Mouse (Mus musculus): ENCODE data around the gene Olfr196. TPM values are rescaled to one million over a fixed set of nuclear protein-coding genes. Genes with fewer than 3 reads are reported as not detected.
"Not testable (repeated sequence)": the region's sequence is repeated elsewhere in the genome, so short reads cannot be mapped to it uniquely, and the experiment has no call there.

The Olfr196 gene
- polyA plus RNA-seq (2015; fragmentation: Nextera tagmentation; extraction: Ambion mirVana) = not detected in 2 replicates

DNA sequence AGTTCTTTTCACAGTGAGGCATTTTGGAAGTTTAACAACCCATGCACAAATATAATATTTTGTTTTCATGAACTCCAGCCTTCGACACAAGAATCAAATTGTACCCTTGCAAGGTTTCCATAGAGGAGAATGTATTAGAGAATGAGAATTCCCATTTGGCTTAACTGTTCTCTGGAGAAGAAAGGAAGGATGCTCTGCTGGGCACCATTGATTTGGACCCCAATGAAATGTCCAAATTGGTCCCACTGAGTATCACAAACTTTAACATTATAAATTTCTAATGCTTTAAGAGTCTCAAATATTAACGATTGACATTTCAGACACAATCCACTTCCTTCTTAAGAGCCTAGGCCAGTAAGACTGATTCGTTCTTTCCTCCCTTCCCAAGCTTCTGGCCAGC is at the start of gene Olfr196:
Olfr196 (minus strand) TSS at position 101 of the 400 bp plus-strand sequence.
- H3K27me3 ChIP-seq = no peaks in the 10 kb centered on the region
- ATAC-seq (replicated peaks; ENCODE audit: insufficient number of reproducible peaks, insufficient read depth, low FRiP score, low read depth) = no peak
- no peaks in the 10 kb centered on the region for H3K36me3 ChIP-seq
- H3K27ac ChIP-seq = no peak within 1 kb of the TSS
- H3K9me3 ChIP-seq (replicated peaks) = no peaks in the 10 kb centered on the region
- H3K4me1 ChIP-seq (replicated peaks) = no peaks in the 10 kb centered on the region
- no peak within 1 kb of the TSS for H3K4me3 ChIP-seq
- H3K4me2 ChIP-seq = no peak within 1 kb of the TSS
- WGBS = 59% methylated on average over 3 of the region's 3 CpGs
- H3K9ac ChIP-seq = no peak within 1 kb of the TSS

DNA sequence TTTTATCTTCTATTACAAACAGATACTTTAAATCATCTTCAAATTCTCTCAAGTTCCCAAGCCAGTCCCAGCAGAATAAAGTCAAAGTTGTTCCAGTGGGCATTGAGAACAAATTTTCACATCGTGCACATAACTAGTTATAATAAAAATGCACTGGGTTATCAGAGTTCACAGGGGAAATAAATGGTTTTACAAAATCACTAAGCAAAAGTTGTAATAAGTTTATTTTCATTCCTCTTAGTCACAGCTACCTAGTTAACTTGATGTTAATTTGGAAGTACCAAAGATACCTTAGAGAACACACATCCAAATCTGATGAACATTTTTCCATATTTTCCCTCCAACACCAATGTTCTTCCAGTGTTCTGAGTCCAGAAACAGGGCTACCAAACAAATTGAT is 49.4 kb upstream of the Olfr196 start, which contains the start of gene Olfr199:
Olfr199 (minus strand) TSS at position 101 of the 400 bp plus-strand sequence.
- ATAC-seq (replicated peaks; ENCODE audit: insufficient number of reproducible peaks, insufficient read depth, low FRiP score, low read depth); H3K27ac ChIP-seq; H3K9me3 ChIP-seq (replicated peaks); H3K4me3 ChIP-seq; H3K36me3 ChIP-seq; H3K4me1 ChIP-seq (replicated peaks); H3K4me2 ChIP-seq; H3K9ac ChIP-seq; H3K27me3 ChIP-seq: not testable (repeated sequence)
- WGBS = 80% methylated on average over 1 of the region's 1 CpGs

GRCm38 (mm10) chr16:59217861-59218260 is 47.6 kb upstream of the Olfr196 start:
- H3K4me2 ChIP-seq; H3K9ac ChIP-seq; H3K36me3 ChIP-seq; H3K9me3 ChIP-seq (replicated peaks); H3K27ac ChIP-seq; ATAC-seq (replicated peaks; ENCODE audit: insufficient number of reproducible peaks, insufficient read depth, low FRiP score, low read depth); H3K27me3 ChIP-seq; H3K4me1 ChIP-seq (replicated peaks); H3K4me3 ChIP-seq: not testable (repeated sequence)
- WGBS = 74% methylated on average over 3 of the region's 3 CpGs

- H3K9ac ChIP-seq; H3K27ac ChIP-seq; H3K9me3 ChIP-seq (replicated peaks); H3K4me3 ChIP-seq; H3K36me3 ChIP-seq; H3K4me2 ChIP-seq; H3K27me3 ChIP-seq; ATAC-seq (replicated peaks; ENCODE audit: insufficient number of reproducible peaks, insufficient read depth, low FRiP score, low read depth); H3K4me1 ChIP-seq (replicated peaks): not testable (repeated sequence)
- WGBS = 39% methylated on average over 1 of the region's 1 CpGs
These were observed 33.2 kb upstream of the Olfr196 start, which contains the start of gene Olfr198 for GRCm38 (mm10) chr16:59203433-59203832. Gene Olfr198 (minus strand): TSS chr16:59203533.

DNA sequence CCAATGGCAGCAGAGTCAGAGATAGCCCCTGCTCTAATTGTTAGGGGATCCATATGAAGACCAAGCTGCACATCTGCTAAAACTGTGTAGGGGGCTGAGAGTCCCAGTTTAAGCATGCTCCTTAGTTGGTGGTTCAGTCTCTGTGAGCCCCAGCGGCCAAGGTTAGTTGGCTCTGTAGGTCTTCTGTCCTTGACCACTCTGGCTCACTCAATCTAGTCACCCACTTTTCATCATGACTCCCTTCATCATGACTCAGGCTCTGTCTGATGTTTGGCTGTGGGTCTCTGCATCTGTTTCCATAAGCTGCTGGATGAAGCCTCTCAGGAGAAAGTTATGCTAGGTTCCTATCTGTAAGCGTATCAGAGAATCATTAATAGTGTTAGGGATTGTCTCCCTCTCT is 18.3 kb downstream of the Olfr196 start:
- no peaks in the 10 kb centered on the region for H3K4me1 ChIP-seq (replicated peaks)
- 81% methylated on average over 2 of the region's 2 CpGs for WGBS
- no peaks in the 10 kb centered on the region for H3K9me3 ChIP-seq (replicated peaks)
- H3K36me3 ChIP-seq = no peaks in the 10 kb centered on the region
- H3K9ac ChIP-seq = no peak overlapping the region
- ATAC-seq (replicated peaks; ENCODE audit: insufficient number of reproducible peaks, insufficient read depth, low FRiP score, low read depth) = no peak
- H3K4me3 ChIP-seq = no peak overlapping the region
- no peaks in the 10 kb centered on the region for H3K27me3 ChIP-seq
- no peak overlapping the region for H3K4me2 ChIP-seq
- no peak overlapping the region for H3K27ac ChIP-seq

GRCm38 (mm10) chr16:59146746-59147145 is 23.5 kb downstream of the Olfr196 start, which contains the start of gene Olfr195:
Gene Olfr195 (plus strand): TSS chr16:59147046.
- Histone ChIP-seq H3K4me2 (no peak within 1 kb of the TSS), H3K27ac (no peak within 1 kb of the TSS), H3K9ac (no peak within 1 kb of the TSS), H3K4me3 (no peak within 1 kb of the TSS), H3K36me3 (no peaks in the 10 kb centered on the region), H3K4me1 (replicated peaks) (no peaks in the 10 kb centered on the region), H3K9me3 (replicated peaks) (no peaks in the 10 kb centered on the region), H3K27me3 (no peaks in the 10 kb centered on the region)
- 85% methylated on average over 1 of the region's 1 CpGs for WGBS
- no peak for ATAC-seq (replicated peaks; ENCODE audit: insufficient number of reproducible peaks, insufficient read depth, low FRiP score, low read depth)

DNA sequence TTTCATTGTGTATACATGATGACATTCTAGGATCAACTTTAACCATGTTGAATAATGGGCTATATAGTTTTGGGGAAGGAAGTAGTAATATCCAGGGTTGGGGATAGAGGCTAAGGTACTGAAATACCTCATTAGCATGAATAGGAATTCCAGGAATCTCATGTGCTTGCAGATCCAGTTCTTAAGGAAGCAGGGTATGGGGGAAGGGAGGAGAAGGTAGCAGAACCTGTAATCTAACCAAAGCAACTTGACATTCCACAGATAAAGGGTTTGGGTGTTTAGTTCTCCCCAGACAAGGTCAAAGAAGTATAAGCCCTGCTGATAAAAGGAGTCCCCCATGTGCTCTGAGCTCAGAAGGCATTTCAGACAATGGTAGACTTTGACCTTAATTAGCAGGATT is 29.1 kb downstream of the Olfr196 start:
- no peak for ATAC-seq (replicated peaks; ENCODE audit: insufficient number of reproducible peaks, insufficient read depth, low FRiP score, low read depth)
- no peaks in the 10 kb centered on the region for H3K9me3 ChIP-seq (replicated peaks)
- H3K27me3 ChIP-seq = no peaks in the 10 kb centered on the region
- no peak overlapping the region for H3K9ac ChIP-seq
- H3K4me1 ChIP-seq (replicated peaks) = no peaks in the 10 kb centered on the region
- no peak overlapping the region for H3K27ac ChIP-seq
- no peak overlapping the region for H3K4me3 ChIP-seq
- no peaks in the 10 kb centered on the region for H3K36me3 ChIP-seq
- H3K4me2 ChIP-seq = no peak overlapping the region

DNA sequence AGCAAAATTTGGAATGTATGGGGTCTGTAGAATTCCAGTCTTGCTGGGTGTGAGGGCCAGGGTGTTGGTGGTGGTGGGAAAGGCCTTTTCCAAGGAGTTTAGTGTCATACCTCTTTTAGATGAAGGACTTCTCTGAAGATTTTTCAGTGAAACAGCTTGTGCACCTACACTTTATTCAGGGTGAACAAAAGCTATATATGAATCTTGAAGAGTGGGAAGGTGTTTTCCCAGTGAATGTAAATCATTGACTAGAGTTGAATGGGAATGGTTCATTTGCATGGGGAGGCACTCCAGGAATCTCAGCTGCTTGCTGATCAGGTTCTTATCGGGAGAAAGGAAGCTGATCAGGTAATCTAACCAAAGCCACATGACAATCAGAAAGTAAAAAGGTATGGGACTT is 39.5 kb downstream of the Olfr196 start:
- Histone ChIP-seq H3K9ac (no peak overlapping the region), H3K27ac (no peak overlapping the region), H3K36me3 (no peaks in the 10 kb centered on the region), H3K4me1 (replicated peaks) (no peaks in the 10 kb centered on the region), H3K9me3 (replicated peaks) (no peaks in the 10 kb centered on the region; the same call in 1 of the 2 replicates), H3K4me3 (no peak overlapping the region), H3K4me2 (no peak overlapping the region), H3K27me3 (no peaks in the 10 kb centered on the region)
- no peak for ATAC-seq (replicated peaks; ENCODE audit: insufficient number of reproducible peaks, insufficient read depth, low FRiP score, low read depth)
- WGBS = 72% methylated on average over 1 of the region's 1 CpGs

- H3K27me3 ChIP-seq = no peaks in the 10 kb centered on the region
- no peak within 1 kb of the TSS for H3K27ac ChIP-seq
- no peaks in the 10 kb centered on the region for H3K4me1 ChIP-seq (replicated peaks)
- no peaks in the 10 kb centered on the region for H3K36me3 ChIP-seq
- H3K4me2 ChIP-seq = no peak within 1 kb of the TSS
- 0 out of 2 replicates have a peak, but pooled peaks cover 2% of the 10 kb centered on the region for H3K9me3 ChIP-seq (replicated peaks)
- no peak within 1 kb of the TSS for H3K4me3 ChIP-seq
- no peak within 1 kb of the TSS for H3K9ac ChIP-seq
- ATAC-seq (replicated peaks; ENCODE audit: insufficient number of reproducible peaks, insufficient read depth, low FRiP score, low read depth) = no peak
These were observed 49.3 kb downstream of the Olfr196 start, which contains the start of gene Olfr194 for GRCm38 (mm10) chr16:59120969-59121368. Gene Olfr194 (minus strand): TSS chr16:59121069.

Other genes with a start within 250 kb of the Olfr196 start
- not detected in 2 replicates for gene Olfr181, start 241.7 kb downstream of the Olfr196 start, polyA plus RNA-seq (2015; fragmentation: Nextera tagmentation; extraction: Ambion mirVana)
- gene Olfr180, start 241.1 kb downstream of the Olfr196 start, polyA plus RNA-seq (2015; fragmentation: Nextera tagmentation; extraction: Ambion mirVana) = not detected in 2 replicates
- not detected in 2 replicates for gene Olfr183, start 175.1 kb downstream of the Olfr196 start, polyA plus RNA-seq (2015; fragmentation: Nextera tagmentation; extraction: Ambion mirVana)
- gene Olfr186, start 140.2 kb downstream of the Olfr196 start, polyA plus RNA-seq (2015; fragmentation: Nextera tagmentation; extraction: Ambion mirVana) = not detected in 2 replicates
- gene Olfr187, start 130.7 kb downstream of the Olfr196 start, polyA plus RNA-seq (2015; fragmentation: Nextera tagmentation; extraction: Ambion mirVana) = not detected in 2 replicates
- not detected in 2 replicates for gene Olfr190, start 92.4 kb downstream of the Olfr196 start, polyA plus RNA-seq (2015; fragmentation: Nextera tagmentation; extraction: Ambion mirVana)
- not detected in 2 replicates for gene Olfr191, start 80.6 kb downstream of the Olfr196 start, polyA plus RNA-seq (2015; fragmentation: Nextera tagmentation; extraction: Ambion mirVana)
- gene Olfr193, start 58.6 kb downstream of the Olfr196 start, polyA plus RNA-seq (2015; fragmentation: Nextera tagmentation; extraction: Ambion mirVana) = not detected in 2 replicates
- gene Olfr194, start 49.4 kb downstream of the Olfr196 start, polyA plus RNA-seq (2015; fragmentation: Nextera tagmentation; extraction: Ambion mirVana) = not detected in 2 replicates
- not detected in 2 replicates for gene Olfr195, start 23.4 kb downstream of the Olfr196 start, polyA plus RNA-seq (2015; fragmentation: Nextera tagmentation; extraction: Ambion mirVana)
- gene Olfr198, start 33.1 kb upstream of the Olfr196 start, polyA plus RNA-seq (2015; fragmentation: Nextera tagmentation; extraction: Ambion mirVana) = not detected in 2 replicates
- not detected in 2 replicates for gene Olfr199, start 49.3 kb upstream of the Olfr196 start, polyA plus RNA-seq (2015; fragmentation: Nextera tagmentation; extraction: Ambion mirVana)
- not detected in 2 replicates for gene Olfr201, start 102.2 kb upstream of the Olfr196 start, polyA plus RNA-seq (2015; fragmentation: Nextera tagmentation; extraction: Ambion mirVana)
- not detected in 2 replicates for gene Olfr202, start 116.3 kb upstream of the Olfr196 start, polyA plus RNA-seq (2015; fragmentation: Nextera tagmentation; extraction: Ambion mirVana)
- gene Olfr203, start 128.4 kb upstream of the Olfr196 start, polyA plus RNA-seq (2015; fragmentation: Nextera tagmentation; extraction: Ambion mirVana) = not detected in 2 replicates
- not detected in 2 replicates for gene Olfr204, start 147.8 kb upstream of the Olfr196 start, polyA plus RNA-seq (2015; fragmentation: Nextera tagmentation; extraction: Ambion mirVana)
- gene Olfr205, start 160.7 kb upstream of the Olfr196 start, polyA plus RNA-seq (2015; fragmentation: Nextera tagmentation; extraction: Ambion mirVana) = not detected in 2 replicates
- gene Olfr206, start 178.8 kb upstream of the Olfr196 start, polyA plus RNA-seq (2015; fragmentation: Nextera tagmentation; extraction: Ambion mirVana) = not detected in 2 replicates
- gene Olfr209, start 193.5 kb upstream of the Olfr196 start, polyA plus RNA-seq (2015; fragmentation: Nextera tagmentation; extraction: Ambion mirVana) = not detected in 2 replicates
- gene Gabrr3, start 236.9 kb upstream of the Olfr196 start, polyA plus RNA-seq (2015; fragmentation: Nextera tagmentation; extraction: Ambion mirVana) = not detected in 2 replicates

Data from heart, embryonic 15.5 days (tissue).